Mouse (Mus musculus) hindbrain, embryonic 12.5 days (tissue): Measurements from ENCODE around the gene Brca1. TPM values are rescaled to one million over a fixed set of nuclear protein-coding genes. Genes with fewer than 3 reads are reported as not detected.
"Not testable (repeated sequence)": the region's sequence is repeated elsewhere in the genome, so short reads cannot be mapped to it uniquely, and the experiment has no call there.

Experiments used
- ATAC-seq: fragments of 200-750 bp; cut with Nextera tagmentation; 2 replicates; pipeline ENCODE4 v1.8.0; 2017; ENCODE audit warnings: moderate TSS enrichment; ENCODE audit not compliant: low FRiP score
- H3K27ac ChIP-seq: fragments of 300-500 bp; sonication (generic); 2 replicates; pipeline ENCODE4 v1.5.1; 2016; ENCODE audit warnings: mild to moderate bottlenecking
- H3K27me3 ChIP-seq: fragments of 300-500 bp; sonication (generic); 2 replicates; pipeline ENCODE4 v1.6.1; 2016; ENCODE audit warnings: mild to moderate bottlenecking
- H3K36me3 ChIP-seq: fragments of 300-500 bp; sonication (generic); 2 replicates; pipeline ENCODE4 v1.6.1; 2016; ENCODE audit warnings: mild to moderate bottlenecking
- H3K4me1 ChIP-seq: fragments of 300-500 bp; sonication (generic); 2 replicates; pipeline ENCODE4 v1.6.1; 2016
- H3K4me2 ChIP-seq: fragments of 300-500 bp; sonication (generic); replicated peaks from 2 replicates; pipeline ENCODE4 v1.6.1; 2016; ENCODE audit warnings: mild to moderate bottlenecking
- H3K4me3 ChIP-seq: fragments of 300-500 bp; sonication (generic); 2 replicates; pipeline ENCODE4 v1.5.1; 2016; ENCODE audit warnings: mild to moderate bottlenecking
- H3K9ac ChIP-seq: fragments of 300-500 bp; sonication (generic); 2 replicates; pipeline ENCODE4 v1.6.1; 2016; ENCODE audit warnings: mild to moderate bottlenecking, moderate library complexity
- H3K9me3 ChIP-seq: fragments of 300-500 bp; sonication (generic); replicated peaks from 2 replicates; pipeline ENCODE4 v1.6.1; 2016; ENCODE audit warnings: mild to moderate bottlenecking
- WGBS: fragments of 180-500 bp; shearing (Covaris S2); methylation state at CpG from one replicate; pipeline ENCODE4 v1.1.7; 2016; 5-methylcytosine and 5-hydroxymethylcytosine counted together
- polyA plus RNA-seq: library from polyadenylated mRNA; unstranded; fragments of >200 nt; fragmentation: Nextera tagmentation; extraction: Ambion mirVana; gene quantifications from 2 replicates; pipeline ENCODE4 v1.2.1, GENCODE M21; 2016

The Brca1 gene
- polyA plus RNA-seq, 1 experiment from 2014 or later, result 12.1 TPM

GRCm38 (mm10) chr11:101441450-101442126 lies 110.2 kb downstream of the Brca1 start:
- peaks cover 25% of the 10 kb centered on the region for H3K36me3 ChIP-seq
- peaks cover 11% of the 10 kb centered on the region for H3K4me1 ChIP-seq

More at GRCm38 (mm10) chr11:101441450-101442126, 110.2 kb downstream of the Brca1 start:
- H3K4me2 ChIP-seq, result peak overlapping the region; percentile 43
- not testable (repeated sequence) for H3K27ac ChIP-seq, H3K9me3 ChIP-seq, H3K27me3 ChIP-seq
- 36% methylated on average over 15 of the region's 15 CpGs for WGBS
- H3K9ac ChIP-seq, result 0 out of 2 replicates have a peak overlapping the region, but pooled peaks have one; percentile 28
- H3K4me3 ChIP-seq, result peak overlapping the region; percentile 77
- ATAC-seq, result peak; percentile 11

Other genes with a start within 250 kb of the Brca1 start
- gene Becn1, start 249.7 kb downstream of the Brca1 start, polyA plus RNA-seq, result 154 and 158 TPM in 2 replicates
- gene Psme3, start 235.7 kb downstream of the Brca1 start, polyA plus RNA-seq, result 157 and 169 TPM in 2 replicates
- gene Aoc2, start 226.9 kb downstream of the Brca1 start, polyA plus RNA-seq, result 2.4 and 3.5 TPM in 2 replicates
- 0.07 TPM in 1 of 2 replicates, not detected in the other for gene Aoc3, start 221.3 kb downstream of the Brca1 start, polyA plus RNA-seq
- gene G6pc, start 184.4 kb downstream of the Brca1 start, polyA plus RNA-seq, result not detected in 2 replicates
- gene Aarsd1, start 134.3 kb downstream of the Brca1 start, polyA plus RNA-seq, result 77.7 and 79.0 TPM in 2 replicates
- gene Gm27029, start 127.2 kb downstream of the Brca1 start, polyA plus RNA-seq, result 7.4 and 8.1 TPM in 2 replicates
- gene Rundc1, start 126.9 kb downstream of the Brca1 start, polyA plus RNA-seq, result 27.6 and 29.4 TPM in 2 replicates
- 3.0 and 5.9 TPM in 2 replicates for gene Ptges3l, start 126.6 kb downstream of the Brca1 start, polyA plus RNA-seq
- gene Rpl27, start 109.7 kb downstream of the Brca1 start, polyA plus RNA-seq, result 320 and 344 TPM in 2 replicates
- 4.2 and 5.7 TPM in 2 replicates for gene Ifi35, start 103.5 kb downstream of the Brca1 start, polyA plus RNA-seq
- gene Rnd2, start 87.0 kb downstream of the Brca1 start, polyA plus RNA-seq, result 112 and 121 TPM in 2 replicates
- gene Vat1, start 85.7 kb downstream of the Brca1 start, polyA plus RNA-seq, result 94.8 and 95.7 TPM in 2 replicates
- 122 and 128 TPM in 2 replicates for gene Nbr1, start 194 bp upstream of the Brca1 start, polyA plus RNA-seq
- gene Tmem106a, start 30.3 kb upstream of the Brca1 start, polyA plus RNA-seq, result 3.9 and 4.9 TPM in 2 replicates
- not detected in 2 replicates for gene Gm11634, start 47.3 kb upstream of the Brca1 start, polyA plus RNA-seq
- gene Rdm1, start 75.2 kb upstream of the Brca1 start, polyA plus RNA-seq, result 29.4 and 35.4 TPM in 2 replicates
- 11.6 and 12.1 TPM in 2 replicates for gene Arl4d, start 113.6 kb upstream of the Brca1 start, polyA plus RNA-seq
- gene Dhx8, start 181.0 kb upstream of the Brca1 start, polyA plus RNA-seq, result 41.8 and 50.0 TPM in 2 replicates
- gene Etv4, start 233.4 kb upstream of the Brca1 start, polyA plus RNA-seq, result 8.2 and 8.4 TPM in 2 replicates